Mouse (Mus musculus) hindbrain, embryonic 16.5 days (tissue): ENCODE measurements around the gene Tenm4. TPM values are rescaled to one million over a fixed set of nuclear protein-coding genes. Genes with fewer than 3 reads are reported as not detected.

Experiments
- ATAC-seq: fragments of 200-750 bp; cut with Nextera tagmentation; 2 replicates; pipeline ENCODE4 v1.8.0; 2017; ENCODE audit warnings: moderate TSS enrichment, moderate library complexity
- H3K27ac ChIP-seq: fragments of 300-500 bp; sonication (generic); 2 replicates; pipeline ENCODE4 v1.5.1; 2014; ENCODE audit warnings: low read depth, mild to moderate bottlenecking, control low read depth, low read length, moderate library complexity
- H3K27me3 ChIP-seq: fragments of 300-500 bp; sonication (generic); replicated peaks from 2 replicates; pipeline ENCODE4 v1.6.1; 2014; ENCODE audit warnings: low read length; ENCODE audit not compliant: control insufficient read depth, insufficient read depth
- H3K36me3 ChIP-seq: fragments of 300-500 bp; sonication (generic); 2 replicates; pipeline ENCODE4 v1.6.1; 2014; ENCODE audit warnings: mild to moderate bottlenecking, low read length, moderate library complexity, mixed read lengths; ENCODE audit not compliant: control insufficient read depth, insufficient read depth
- H3K4me1 ChIP-seq: fragments of 300-500 bp; sonication (generic); 2 replicates; pipeline ENCODE4 v1.6.1; 2014; ENCODE audit warnings: low read depth, low read length; ENCODE audit not compliant: control insufficient read depth, insufficient read depth
- H3K4me2 ChIP-seq: fragments of 300-500 bp; sonication (generic); 2 replicates; pipeline ENCODE4 v1.6.1; 2014; ENCODE audit warnings: mild to moderate bottlenecking, low read length, control low read depth, moderate library complexity
- H3K4me3 ChIP-seq: fragments of 300-500 bp; sonication (generic); 2 replicates; pipeline ENCODE4 v1.5.1; 2014; ENCODE audit warnings: mild to moderate bottlenecking, low read length, control low read depth, moderate library complexity
- H3K9ac ChIP-seq: fragments of 300-500 bp; sonication (generic); 2 replicates; pipeline ENCODE4 v1.6.1; 2014; ENCODE audit warnings: low read depth, mild to moderate bottlenecking, control low read depth, low read length, moderate library complexity
- H3K9me3 ChIP-seq: fragments of 300-500 bp; sonication (generic); 2 replicates; pipeline ENCODE4 v1.6.1; 2014; ENCODE audit warnings: mild to moderate bottlenecking, low read length, moderate library complexity; ENCODE audit not compliant: control insufficient read depth
- WGBS: fragments of 180-500 bp; shearing (Covaris S2); extraction: QIAGEN DNeasy Blood & Tissue Kit; methylation state at CpG from one replicate; pipeline ENCODE4 v1.1.7; 2014; 5-methylcytosine and 5-hydroxymethylcytosine counted together
- polyA plus RNA-seq: library from polyadenylated mRNA; unstranded; fragments of >200 nt; fragmentation: Nextera tagmentation; extraction: Ambion mirVana; gene quantifications from 2 replicates; pipeline ENCODE4 v1.2.1, GENCODE M21; 2015

The Tenm4 gene
- polyA plus RNA-seq, 1 experiment from 2014 or later, result 32.4 TPM

- no peak overlapping the region for H3K4me3 ChIP-seq
- H3K27me3 ChIP-seq, result no peaks in the 10 kb centered on the region
- H3K4me1 ChIP-seq, result peaks cover 8% of the 10 kb centered on the region
- ATAC-seq, result no peak
- no peak overlapping the region for H3K4me2 ChIP-seq
- no peaks in the 10 kb centered on the region for H3K36me3 ChIP-seq
- WGBS, result 68% methylated on average over 11 of the region's 11 CpGs
- no peaks in the 10 kb centered on the region for H3K9me3 ChIP-seq
- H3K9ac ChIP-seq, result no peak overlapping the region
- no peak overlapping the region for H3K27ac ChIP-seq
Measured at GRCm38 (mm10) chr7:96657857-96658580, 487.0 kb downstream of the Tenm4 start.

DNA sequence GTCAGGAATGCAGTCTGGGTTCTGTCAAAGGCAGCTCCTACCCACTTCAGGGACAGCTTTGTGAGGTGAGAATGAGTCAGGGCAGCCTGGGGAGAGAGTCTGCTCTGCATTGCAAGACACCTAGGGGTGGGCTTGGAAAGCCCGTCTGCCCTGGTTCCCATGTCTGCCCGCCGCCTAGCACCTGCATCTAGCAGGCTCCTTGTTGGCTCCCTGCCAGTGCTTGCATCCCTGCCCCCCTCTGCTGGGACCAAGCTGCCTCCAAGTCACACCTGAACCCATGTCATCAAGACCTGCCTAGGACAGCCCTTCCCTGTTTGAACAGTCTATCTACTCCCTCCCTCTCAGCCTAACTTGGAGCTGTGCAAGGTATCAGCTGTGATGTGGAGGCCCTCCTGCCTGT lies 489.9 kb downstream of the Tenm4 start:
- H3K9ac ChIP-seq, result no peak overlapping the region
- no peaks in the 10 kb centered on the region for H3K9me3 ChIP-seq
- H3K27ac ChIP-seq, result no peak overlapping the region
- no peak overlapping the region for H3K4me3 ChIP-seq
- H3K4me1 ChIP-seq, result peaks cover 8% of the 10 kb centered on the region
- H3K36me3 ChIP-seq, result no peaks in the 10 kb centered on the region
- 0 out of 2 replicates have a peak, but pooled peaks have one; percentile 46 for ATAC-seq
- WGBS, result 83% methylated on average over 3 of the region's 3 CpGs
- H3K4me2 ChIP-seq, result no peak overlapping the region
- H3K27me3 ChIP-seq, result no peaks in the 10 kb centered on the region

DNA sequence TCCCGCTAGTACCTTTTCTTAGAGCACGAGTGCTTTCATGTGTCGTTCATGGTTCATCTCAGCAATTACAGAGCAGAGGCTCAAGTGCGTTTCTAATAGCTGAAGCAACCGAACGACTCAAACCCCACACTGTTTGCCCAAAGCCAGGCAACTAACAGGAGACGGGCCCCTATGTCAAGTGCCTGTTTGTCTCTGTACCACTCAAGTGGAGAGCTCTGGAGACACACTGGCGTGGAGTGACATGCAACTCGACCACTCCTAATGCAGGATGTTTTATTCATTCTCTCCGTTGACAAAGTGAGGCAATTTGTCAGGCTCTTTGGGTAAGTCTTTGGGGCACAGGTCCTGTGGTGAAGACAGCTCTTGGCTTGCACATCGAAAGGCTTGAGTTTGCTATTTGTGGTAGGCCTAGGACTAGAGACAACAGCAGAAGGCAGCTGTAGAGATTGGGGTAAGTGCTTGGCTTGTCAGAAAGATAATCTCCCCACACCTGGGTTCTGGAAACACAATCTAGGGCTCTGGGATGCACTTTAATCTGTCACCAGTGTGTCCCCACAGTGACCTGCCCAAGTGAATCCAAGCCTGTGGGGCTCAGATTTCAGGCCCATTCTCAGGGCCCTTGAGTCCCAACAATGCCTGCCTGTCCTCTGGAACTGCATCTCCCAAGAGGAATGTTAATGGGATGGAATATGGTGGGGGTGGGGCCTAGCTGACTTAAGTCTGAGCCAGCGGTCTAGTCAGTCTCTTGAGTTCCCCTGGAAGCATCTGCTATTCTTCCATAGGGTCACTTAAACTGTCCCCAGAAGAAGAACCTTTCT lies 490.5 kb downstream of the Tenm4 start:
- Histone ChIP-seq H3K27me3 (no peaks in the 10 kb centered on the region), H3K9ac (no peak overlapping the region), H3K27ac (no peak overlapping the region), H3K4me2 (no peak overlapping the region), H3K36me3 (no peaks in the 10 kb centered on the region), H3K9me3 (no peaks in the 10 kb centered on the region), H3K4me3 (no peak overlapping the region), H3K4me1 (peaks cover 8% of the 10 kb centered on the region)
- WGBS, result 33% methylated on average over 12 of the region's 12 CpGs
- ATAC-seq, result no peak

DNA sequence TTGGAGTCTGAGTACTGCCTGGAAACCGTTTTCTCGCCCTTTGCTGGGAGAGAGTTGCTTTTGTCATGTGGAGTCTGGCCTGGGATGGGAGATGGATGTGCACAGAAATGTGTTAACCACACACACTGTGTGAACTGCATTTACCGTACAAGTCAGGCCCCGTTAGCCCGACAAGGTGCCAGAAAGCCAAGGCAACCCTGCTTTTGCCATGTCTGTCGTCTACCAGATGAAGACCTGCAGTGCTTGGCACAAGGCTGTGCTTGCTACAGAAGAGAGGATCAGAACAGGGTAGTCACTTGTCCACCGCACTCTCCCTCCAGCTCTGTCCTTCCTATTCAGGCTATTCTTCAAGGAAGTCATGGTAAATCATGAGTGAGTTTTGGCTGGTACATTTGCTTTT lies 492.3 kb downstream of the Tenm4 start:
- Histone ChIP-seq H3K4me3 (no peak overlapping the region), H3K4me1 (peaks cover 8% of the 10 kb centered on the region), H3K9ac (no peak overlapping the region), H3K36me3 (no peaks in the 10 kb centered on the region), H3K9me3 (no peaks in the 10 kb centered on the region), H3K27me3 (no peaks in the 10 kb centered on the region), H3K27ac (no peak overlapping the region), H3K4me2 (no peak overlapping the region)
- ATAC-seq, result peak; percentile 49; the same call in 1 of the 2 replicates
- 42% methylated on average over 7 of the region's 7 CpGs for WGBS

DNA sequence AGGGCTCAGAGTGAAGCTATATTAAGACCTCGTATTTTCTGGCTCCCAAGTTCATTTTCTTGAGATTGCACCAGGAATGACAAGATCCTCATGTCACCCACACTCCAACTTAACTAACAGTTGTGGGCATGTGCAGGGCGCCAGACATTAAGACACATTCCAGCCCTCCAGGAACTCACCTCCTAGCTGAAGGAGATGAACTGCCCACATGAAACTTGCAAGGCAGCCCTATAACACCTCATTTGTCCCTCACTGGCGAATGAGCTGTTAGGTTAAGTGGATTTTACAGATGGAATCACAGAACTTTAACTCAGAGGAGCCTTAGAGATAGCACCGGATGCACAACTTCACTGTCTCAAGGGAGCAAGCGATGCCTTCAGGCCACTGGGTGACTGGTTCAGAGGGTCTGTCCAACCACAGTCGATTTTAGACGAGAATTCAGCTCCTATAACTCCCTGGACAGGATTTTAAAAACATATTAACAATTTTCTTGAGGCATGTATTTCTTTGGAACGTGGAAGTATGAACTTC lies 495.4 kb downstream of the Tenm4 start:
- H3K9ac ChIP-seq, result no peak overlapping the region
- WGBS, result 83% methylated on average over 8 of the region's 8 CpGs
- no peaks in the 10 kb centered on the region for H3K9me3 ChIP-seq
- no peaks in the 10 kb centered on the region for H3K27me3 ChIP-seq
- H3K4me3 ChIP-seq, result no peak overlapping the region
- no peak for ATAC-seq
- H3K36me3 ChIP-seq, result no peaks in the 10 kb centered on the region
- peaks cover 2% of the 10 kb centered on the region; the same call in 1 of the 2 replicates for H3K4me1 ChIP-seq
- H3K4me2 ChIP-seq, result no peak overlapping the region
- H3K27ac ChIP-seq, result no peak overlapping the region

DNA sequence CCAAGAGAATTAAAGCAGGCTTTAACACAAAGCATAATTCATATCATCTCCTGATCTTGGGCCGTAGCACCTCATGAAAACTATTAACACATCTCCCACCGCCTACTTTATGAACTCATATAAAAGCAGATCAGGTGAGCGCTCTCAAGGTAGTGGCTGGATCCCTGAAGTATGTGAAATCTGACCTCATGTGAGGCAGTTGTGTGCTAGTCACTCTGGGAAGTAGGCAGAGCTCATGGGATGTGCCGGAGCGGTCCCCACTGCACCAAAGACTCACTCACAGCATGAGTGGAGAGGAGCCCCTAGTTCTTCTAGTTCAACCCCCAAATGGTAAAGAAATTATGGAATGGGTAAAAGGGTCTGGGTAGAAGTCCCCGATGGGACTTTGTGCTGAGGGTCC lies 496.6 kb downstream of the Tenm4 start:
- no peak for ATAC-seq
- Histone ChIP-seq H3K27me3 (no peaks in the 10 kb centered on the region), H3K4me1 (peaks cover 2% of the 10 kb centered on the region), H3K27ac (no peak overlapping the region), H3K4me2 (no peak overlapping the region), H3K36me3 (no peaks in the 10 kb centered on the region), H3K4me3 (no peak overlapping the region), H3K9me3 (no peaks in the 10 kb centered on the region), H3K9ac (no peak overlapping the region)
- WGBS, result 90% methylated on average over 6 of the region's 6 CpGs

- Histone ChIP-seq H3K9ac (no peak overlapping the region), H3K9me3 (no peaks in the 10 kb centered on the region), H3K27ac (no peak overlapping the region)
Measured at GRCm38 (mm10) chr7:96670095-96670494, 499.0 kb downstream of the Tenm4 start.

DNA sequence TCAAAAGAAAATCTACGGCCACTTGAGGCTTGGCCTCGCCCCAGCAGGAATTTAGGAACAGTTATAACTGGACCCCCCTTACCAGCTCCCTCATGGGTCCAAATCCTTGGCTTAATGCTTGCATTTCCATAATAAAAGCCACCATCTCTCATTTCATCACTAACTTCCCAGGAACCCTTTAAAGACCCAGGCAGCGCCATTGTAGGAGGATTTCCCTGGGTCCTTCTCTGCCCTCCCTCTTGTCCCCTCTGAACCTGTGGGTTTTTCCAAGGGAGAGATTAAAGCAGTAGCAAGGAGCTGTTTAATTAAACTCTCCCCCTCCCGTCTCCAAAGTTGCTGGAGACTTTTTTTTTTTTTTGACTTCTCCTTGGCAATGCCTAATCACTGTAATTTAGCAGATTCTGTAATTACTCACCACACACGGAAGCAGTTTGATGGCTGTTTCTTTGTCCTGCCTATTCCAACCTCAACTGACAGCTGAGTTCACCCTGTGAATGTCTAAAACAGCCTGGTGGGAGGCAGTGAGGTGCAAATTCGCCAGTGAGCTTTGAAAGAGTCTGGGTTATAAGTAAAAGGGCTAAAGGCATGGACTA lies 501.4 kb downstream of the Tenm4 start:
- peak; percentile 69 for ATAC-seq
- Histone ChIP-seq H3K36me3 (no peaks in the 10 kb centered on the region), H3K27ac (no peak overlapping the region), H3K4me3 (no peak overlapping the region), H3K9me3 (no peaks in the 10 kb centered on the region), H3K4me2 (no peak overlapping the region), H3K9ac (no peak overlapping the region), H3K27me3 (no peaks in the 10 kb centered on the region), H3K4me1 (peaks cover 2% of the 10 kb centered on the region)
- 15% methylated on average over 6 of the region's 6 CpGs for WGBS

More at GRCm38 (mm10) chr7:96670095-96670494, 499.0 kb downstream of the Tenm4 start:
- H3K36me3 ChIP-seq, result no peaks in the 10 kb centered on the region
- WGBS, result 60% methylated on average over 3 of the region's 3 CpGs
- H3K27me3 ChIP-seq, result no peaks in the 10 kb centered on the region
- no peak overlapping the region for H3K4me2 ChIP-seq
- H3K4me1 ChIP-seq, result peaks cover 2% of the 10 kb centered on the region
- ATAC-seq, result no peak
- no peak overlapping the region for H3K4me3 ChIP-seq

DNA sequence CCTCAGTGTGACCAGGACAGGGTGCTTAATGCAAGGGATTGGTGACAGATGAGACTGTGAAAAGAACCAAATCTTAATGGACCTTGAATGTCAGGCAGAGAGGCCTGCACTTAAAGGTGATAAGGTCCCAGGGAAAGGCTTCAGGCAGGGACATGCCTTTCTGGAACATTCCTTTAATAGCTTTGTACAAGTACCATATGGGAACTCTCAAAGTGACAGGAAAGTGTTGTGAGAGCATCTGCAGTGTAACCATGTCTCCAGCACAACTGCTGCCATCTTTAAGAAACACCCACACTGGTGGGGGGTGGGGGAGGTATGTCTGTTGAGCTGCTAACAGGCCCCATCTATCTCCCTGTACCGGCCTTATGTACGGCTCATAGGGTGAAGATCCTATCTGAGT lies 506.0 kb downstream of the Tenm4 start:
- Histone ChIP-seq H3K27me3 (no peaks in the 10 kb centered on the region), H3K36me3 (no peaks in the 10 kb centered on the region), H3K9ac (no peak overlapping the region), H3K4me3 (no peak overlapping the region), H3K4me1 (peaks cover 7% of the 10 kb centered on the region), H3K9me3 (no peaks in the 10 kb centered on the region), H3K4me2 (no peak overlapping the region), H3K27ac (no peak overlapping the region)
- no peak for ATAC-seq
- 89% methylated on average over 2 of the region's 2 CpGs for WGBS
